Mouse (Mus musculus) hindbrain, postnatal 0 days (tissue): ENCODE results near the gene Herc4. TPM values are rescaled to one million over a fixed set of nuclear protein-coding genes. Genes with fewer than 3 reads are reported as not detected.

ENCODE experiments used
- ATAC-seq: fragments of 200-750 bp; cut with Nextera tagmentation; 2 replicates; pipeline ENCODE4 v1.8.0; 2017; ENCODE audit warnings: mild to moderate bottlenecking, moderate TSS enrichment, moderate library complexity
- DNase-seq: peaks from one replicate; pipeline ENCODE4 v3.0.0-alpha.2; 2015; ENCODE audit warnings: low spot score
- H3K27ac ChIP-seq: fragments of 300-500 bp; sonication (generic); 2 replicates; pipeline ENCODE4 v1.5.1; 2014; ENCODE audit warnings: mild to moderate bottlenecking
- H3K27me3 ChIP-seq: fragments of 300-500 bp; sonication (generic); 2 replicates; pipeline ENCODE4 v1.6.1; 2014; ENCODE audit warnings: low read length, mixed read lengths; ENCODE audit not compliant: insufficient read depth
- H3K36me3 ChIP-seq: fragments of 300-500 bp; sonication (generic); 2 replicates; pipeline ENCODE4 v1.6.1; 2014; ENCODE audit warnings: low read length, mixed read lengths; ENCODE audit not compliant: insufficient read depth
- H3K4me1 ChIP-seq: fragments of 300-500 bp; sonication (generic); 2 replicates; pipeline ENCODE4 v1.6.1; 2014; ENCODE audit warnings: antibody characterized with exemption, low read length, mixed read lengths; ENCODE audit not compliant: insufficient read depth
- H3K4me2 ChIP-seq: fragments of 300-500 bp; sonication (generic); 2 replicates; pipeline ENCODE4 v1.6.1; 2014; ENCODE audit warnings: low read depth, mild to moderate bottlenecking, low read length, moderate library complexity, mixed read lengths
- H3K4me3 ChIP-seq: fragments of 300-500 bp; sonication (generic); 2 replicates; pipeline ENCODE4 v1.5.1; 2014; ENCODE audit warnings: low read length
- H3K9ac ChIP-seq: fragments of 300-500 bp; sonication (generic); replicated peaks from 2 replicates; pipeline ENCODE4 v1.6.1; 2014; ENCODE audit warnings: mild to moderate bottlenecking, low read length, moderate library complexity, mixed read lengths
- H3K9me3 ChIP-seq: fragments of 300-500 bp; sonication (generic); 2 replicates; pipeline ENCODE4 v1.6.1; 2016; ENCODE audit warnings: low read length, mixed read lengths
- CTCF ChIP-seq: IDR thresholded peaks from 2 replicates; pipeline ENCODE4 v1.5.1; 2016; ENCODE audit warnings: antibody characterized with exemption, control low read depth, low read depth
- WGBS: fragments of 180-500 bp; shearing (Covaris S2); extraction: QIAGEN DNeasy Blood & Tissue Kit; methylation state at CpG from one replicate; pipeline ENCODE4 v1.1.7; 2014; 5-methylcytosine and 5-hydroxymethylcytosine counted together
- polyA plus RNA-seq: library from polyadenylated mRNA; unstranded; fragments of >200 nt; fragmentation: Nextera tagmentation; extraction: Ambion mirVana; gene quantifications from 2 replicates; pipeline ENCODE4 v1.2.1, GENCODE M21; 2015
- total RNA-seq: library from RNA; depleted of rRNA; stranded (reverse); fragments of >200 nt; gene quantifications from 2 replicates; pipeline ENCODE4 v1.2.3, GENCODE M21; 2014

Gene Herc4
- total and polyA plus RNA-seq, 2 experiments from 2014 or later: 18.0 to 52.7 TPM

GRCm38 (mm10) chr10:63224341-63224740 is 19.3 kb upstream of the Herc4 start:
- H3K27me3 ChIP-seq: no peaks in the 10 kb centered on the region
- WGBS: 66% methylated on average over 12 of the region's 12 CpGs
- no peaks in the 10 kb centered on the region for H3K4me1 ChIP-seq

GRCm38 (mm10) chr10:63230266-63230665 is 13.3 kb upstream of the Herc4 start:
- no peak overlapping the region for H3K4me2 ChIP-seq
- TF ChIP-seq CTCF: no peak
- H3K9me3 ChIP-seq: no peaks in the 10 kb centered on the region
- no peak overlapping the region for H3K9ac ChIP-seq
- H3K27ac ChIP-seq: no peak overlapping the region
- no peaks in the 10 kb centered on the region for H3K36me3 ChIP-seq
- ATAC-seq: no peak
- no peak for DNase-seq
- H3K4me1 ChIP-seq: no peaks in the 10 kb centered on the region
- no peak overlapping the region for H3K4me3 ChIP-seq
- 86% methylated on average over 7 of the region's 7 CpGs for WGBS
- no peaks in the 10 kb centered on the region for H3K27me3 ChIP-seq

More at GRCm38 (mm10) chr10:63224341-63224740, 19.3 kb upstream of the Herc4 start:
- DNase-seq (no peak), ATAC-seq (no peak)
- H3K4me3 ChIP-seq: no peak overlapping the region
- H3K9me3 ChIP-seq: no peaks in the 10 kb centered on the region
- no peaks in the 10 kb centered on the region for H3K36me3 ChIP-seq
- H3K9ac ChIP-seq: no peak overlapping the region
- no peak overlapping the region for H3K27ac ChIP-seq
- H3K4me2 ChIP-seq: no peak overlapping the region
- no peak for TF ChIP-seq CTCF

- no peaks in the 10 kb centered on the region for H3K9me3 ChIP-seq
- H3K4me3 ChIP-seq: no peak overlapping the region
- no peak overlapping the region for H3K4me2 ChIP-seq
- H3K27me3 ChIP-seq: no peaks in the 10 kb centered on the region
- no peak for TF ChIP-seq CTCF
- H3K9ac ChIP-seq: no peak overlapping the region
- H3K4me1 ChIP-seq: no peaks in the 10 kb centered on the region
- ATAC-seq (no peak), DNase-seq (no peak)
- H3K36me3 ChIP-seq: no peaks in the 10 kb centered on the region
- WGBS: 33% methylated on average over 3 of the region's 5 CpGs
- no peak overlapping the region for H3K27ac ChIP-seq
These were observed 12.8 kb upstream of the Herc4 start for GRCm38 (mm10) chr10:63230854-63231253.

GRCm38 (mm10) chr10:63231630-63232029 is 12.0 kb upstream of the Herc4 start:
- Histone ChIP-seq H3K9ac (no peak overlapping the region), H3K4me1 (no peaks in the 10 kb centered on the region), H3K9me3 (no peaks in the 10 kb centered on the region), H3K36me3 (no peaks in the 10 kb centered on the region), H3K4me2 (no peak overlapping the region), H3K27ac (no peak overlapping the region), H3K4me3 (no peak overlapping the region), H3K27me3 (no peaks in the 10 kb centered on the region)
- no peak for ATAC-seq
- TF ChIP-seq CTCF: no peak
- 86% methylated on average over 5 of the region's 5 CpGs for WGBS
- no peak for DNase-seq

DNA sequence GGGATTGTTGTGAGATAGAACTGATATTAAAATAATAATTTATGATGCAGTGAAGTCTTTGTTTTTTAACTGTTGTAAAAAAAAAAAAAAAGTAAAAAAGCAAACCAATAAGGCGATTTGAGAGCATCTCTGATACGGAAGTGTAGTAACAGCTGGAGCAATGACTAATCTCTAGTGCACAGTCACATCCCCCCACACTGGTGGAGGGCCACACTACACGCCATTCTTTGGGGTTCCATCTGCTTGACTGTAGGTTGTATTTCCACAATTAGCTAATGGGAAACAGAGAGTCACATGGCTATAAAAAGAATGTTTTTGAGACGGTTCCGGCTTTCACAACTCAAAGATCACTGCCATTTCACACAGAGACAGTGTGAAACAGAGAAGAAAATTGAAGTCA is 9.5 kb upstream of the Herc4 start:
- 85% methylated on average over 5 of the region's 5 CpGs for WGBS
- H3K9me3 ChIP-seq: no peaks in the 10 kb centered on the region
- no peaks in the 10 kb centered on the region for H3K36me3 ChIP-seq
- H3K27ac ChIP-seq: no peak overlapping the region
- no peak for TF ChIP-seq CTCF
- DNase-seq (no peak), ATAC-seq (no peak)
- no peak overlapping the region for H3K9ac ChIP-seq
- no peaks in the 10 kb centered on the region for H3K4me1 ChIP-seq
- no peaks in the 10 kb centered on the region for H3K27me3 ChIP-seq
- H3K4me3 ChIP-seq: no peak overlapping the region
- no peak overlapping the region for H3K4me2 ChIP-seq

DNA sequence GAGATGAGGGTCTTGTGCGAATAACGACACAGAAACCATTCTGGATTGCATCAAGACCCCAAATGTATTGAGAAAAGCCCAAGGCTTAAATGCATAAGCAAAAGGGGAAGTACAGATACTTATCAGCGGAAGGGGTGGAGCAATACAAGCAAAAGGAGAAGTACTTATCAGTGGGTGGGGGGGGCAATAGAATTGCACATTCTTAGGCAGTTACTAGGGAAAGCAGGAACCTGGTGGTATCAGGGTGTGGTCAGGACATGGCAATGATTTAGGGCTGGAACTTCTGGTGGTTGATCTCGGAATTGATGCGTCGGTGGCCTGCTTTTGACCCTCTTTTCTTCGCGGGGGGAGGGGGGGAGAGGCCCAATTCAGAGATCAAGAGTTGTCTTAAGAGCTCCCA is 7.7 kb upstream of the Herc4 start:
- Histone ChIP-seq H3K4me2 (no peak overlapping the region), H3K36me3 (no peaks in the 10 kb centered on the region), H3K4me3 (no peak overlapping the region), H3K4me1 (no peaks in the 10 kb centered on the region), H3K27ac (no peak overlapping the region), H3K9ac (no peak overlapping the region), H3K27me3 (no peaks in the 10 kb centered on the region), H3K9me3 (no peaks in the 10 kb centered on the region)
- TF ChIP-seq CTCF: no peak
- DNase-seq (no peak), ATAC-seq (no peak)
- 82% methylated on average over 8 of the region's 8 CpGs for WGBS

DNA sequence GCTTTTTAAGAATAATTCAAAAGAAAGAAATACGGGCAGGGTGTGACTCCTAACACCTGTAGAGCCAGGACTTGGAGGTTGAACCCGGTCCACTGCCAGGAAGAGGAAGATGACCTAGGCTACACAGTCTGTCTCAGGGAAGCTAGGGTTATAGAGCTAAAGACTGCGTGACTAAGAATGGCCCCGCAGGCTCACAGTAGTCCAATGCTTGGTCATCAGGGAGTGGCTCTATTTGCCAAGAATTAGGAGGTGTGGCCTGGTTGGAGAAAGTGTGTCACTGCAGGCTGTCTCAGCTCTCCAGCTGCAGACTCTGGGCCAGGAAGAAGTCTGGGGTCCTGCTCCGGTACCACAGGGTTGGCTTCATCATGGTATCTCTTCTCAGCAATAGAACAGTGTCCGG is 6.9 kb upstream of the Herc4 start:
- H3K9ac ChIP-seq: no peak overlapping the region
- no peaks in the 10 kb centered on the region for H3K4me1 ChIP-seq
- H3K9me3 ChIP-seq: no peaks in the 10 kb centered on the region
- no peaks in the 10 kb centered on the region for H3K36me3 ChIP-seq
- DNase-seq: no peak
- H3K4me3 ChIP-seq: no peak overlapping the region
- WGBS: 93% methylated on average over 6 of the region's 6 CpGs
- no peak overlapping the region for H3K4me2 ChIP-seq
- ATAC-seq: no peak
- no peak for TF ChIP-seq CTCF
- no peaks in the 10 kb centered on the region for H3K27me3 ChIP-seq
- H3K27ac ChIP-seq: no peak overlapping the region
